Mouse (Mus musculus) bone marrow macrophage, adult 2 months (primary cell): ENCODE data around the gene Rgs7bp.

Source experiments
- CTCF ChIP-seq: IDR thresholded peaks from 2 replicates; pipeline ENCODE4 v1.5.1; 2012; ENCODE audit warnings: low read depth, mild to moderate bottlenecking, low read length, moderate library complexity
- POLR2A ChIP-seq: IDR thresholded peaks from 2 replicates; pipeline ENCODE4 v1.6.1; 2012; ENCODE audit warnings: mild to moderate bottlenecking, low read depth, low read length, borderline replicate concordance

- TF ChIP-seq POLR2A (no peak), CTCF (no peak)
Observed at GRCm38 (mm10) chr13:104960951-104961715, 93.6 kb downstream of the Rgs7bp start.
